9 mouse cellular contexts compared by ENCODE assay signal in genomic region chr13:112770528-112771328, GRCm38 (mm10). TPM values are rescaled to one million over a fixed set of nuclear protein-coding genes. Genes with fewer than 3 reads are reported as not detected.
DNase-seq lines count a peak whose midpoint lies in the region; ATAC-seq and TF ChIP-seq lines count a peak whose summit lies in the region.
"Had no signal": no experiment of that assay in that cellular context is flagged by ENCODE, and none has a peak within 500 bp of the region (broad histone marks: within the 10 kb centered on the region; RNA-seq: fewer than 3 reads in every experiment).

No protein-coding gene starts in this region.

- DNase-seq in gastrocnemius, adult 2 months = peak; percentile 70
- no peak for DNase-seq in gastrocnemius, postnatal 10 days
- DNase-seq in adipocyte (ENCODE audit: low spot score) = peak; percentile 72
- DNase-seq in lung, embryonic 14.5 days = peak; percentile 87
- DNase-seq in T-cell, adult 2 months (ENCODE audit: low spot score) = no peak
- DNase-seq in left cerebral cortex, adult 8-10 months (ENCODE audit: low spot score in 2 of 2) = no peak

- peak overlapping the region; percentile 93 for H3K27ac ChIP-seq in gastrocnemius, adult 2 months
- peak overlapping the region; percentile 64 for H3K27ac ChIP-seq in heart, embryonic 13.5 days (replicated peaks)
- peak overlapping the region; percentile 72 for H3K27ac ChIP-seq in lung, embryonic 14.5 days (ENCODE audit: low read depth)
- H3K27ac ChIP-seq in stomach, embryonic 14.5 days (ENCODE audit: low read length) = peak overlapping the region; percentile 29

- 0 out of 2 replicates have a peak, but pooled peaks cover 3% of the 10 kb centered on the region for H3K36me3 ChIP-seq in heart, embryonic 13.5 days
- H3K36me3 ChIP-seq in lung, embryonic 14.5 days (ENCODE audit: insufficient read depth) = no peaks in the 10 kb centered on the region
- H3K36me3 ChIP-seq in stomach, embryonic 14.5 days (ENCODE audit: control insufficient read depth, insufficient read depth, low read length) = no peaks in the 10 kb centered on the region
- H3K36me3 ChIP-seq: G1E had no signal

- no peak for ATAC-seq in heart, embryonic 13.5 days (ENCODE audit: extremely low read depth, insufficient number of reproducible peaks, low FRiP score, low TSS enrichment)
- ATAC-seq in lung, embryonic 14.5 days (ENCODE audit: insufficient read depth) = peak; percentile 73
- ATAC-seq in stomach, embryonic 14.5 days (ENCODE audit: insufficient number of reproducible peaks, insufficient read depth, low FRiP score, low read depth) = peak; percentile 75; the same call in 1 of the 2 replicates

- 36% methylated on average over 11 of the region's 11 CpGs for WGBS in heart, embryonic 13.5 days
- 23% methylated on average over 11 of the region's 11 CpGs for WGBS in lung, embryonic 14.5 days
- WGBS in stomach, embryonic 14.5 days = 27% methylated on average over 11 of the region's 11 CpGs

- no peak for TF ChIP-seq CTCF in gastrocnemius, adult 2 months (IDR thresholded peaks at IDR 0.05)
- no peak for TF ChIP-seq CTCF in lung, embryonic 14.5 days (IDR thresholded peaks at IDR 0.05; ENCODE audit: low read depth)

- peak overlapping the region; percentile 54 for H3K4me3 ChIP-seq in gastrocnemius, adult 2 months
- H3K4me3 ChIP-seq in heart, embryonic 13.5 days = no peak overlapping the region
- H3K4me3 ChIP-seq in lung, embryonic 14.5 days (ENCODE audit: low read depth, low read length) = no peak overlapping the region
- no peak overlapping the region for H3K4me3 ChIP-seq in stomach, embryonic 14.5 days (ENCODE audit: low read depth, low read length)

- peaks cover 23% of the 10 kb centered on the region for H3K4me1 ChIP-seq in heart, embryonic 13.5 days
- peaks cover 8% of the 10 kb centered on the region; the same call in 1 of the 2 replicates for H3K4me1 ChIP-seq in lung, embryonic 14.5 days (ENCODE audit: insufficient read depth)
- H3K4me1 ChIP-seq in stomach, embryonic 14.5 days (ENCODE audit: control insufficient read depth, insufficient read depth, low read length) = peaks cover 11% of the 10 kb centered on the region; the same call in 1 of the 2 replicates

- peaks cover 18% of the 10 kb centered on the region for H3K9me3 ChIP-seq in heart, embryonic 13.5 days
- peaks cover 13% of the 10 kb centered on the region for H3K9me3 ChIP-seq in lung, embryonic 14.5 days (ENCODE audit: low read depth, low read length)
- peaks cover 10% of the 10 kb centered on the region for H3K9me3 ChIP-seq in stomach, embryonic 14.5 days (ENCODE audit: control insufficient read depth, low read depth, low read length)
- H3K9me3 ChIP-seq: G1E had no signal

- H3K9ac ChIP-seq in heart, embryonic 13.5 days = 0 out of 2 replicates have a peak overlapping the region, but pooled peaks have one; percentile 0
- no peak overlapping the region for H3K9ac ChIP-seq in lung, embryonic 14.5 days
- no peak overlapping the region for H3K9ac ChIP-seq in stomach, embryonic 14.5 days (replicated peaks; ENCODE audit: low read depth, low read length)

- peak overlapping the region; percentile 41 for H3K4me2 ChIP-seq in heart, embryonic 13.5 days
- H3K4me2 ChIP-seq in lung, embryonic 14.5 days = peak overlapping the region; percentile 36; the same call in 1 of the 2 replicates
- H3K4me2 ChIP-seq in stomach, embryonic 14.5 days (replicated peaks; ENCODE audit: low read depth, low read length) = no peak overlapping the region

- H3K27me3 ChIP-seq in heart, embryonic 13.5 days (replicated peaks) = no peaks in the 10 kb centered on the region
- no peaks in the 10 kb centered on the region for H3K27me3 ChIP-seq in lung, embryonic 14.5 days (ENCODE audit: insufficient read depth, low read length)
- H3K27me3 ChIP-seq in stomach, embryonic 14.5 days (ENCODE audit: control insufficient read depth, insufficient read depth, low read length) = no peaks in the 10 kb centered on the region

- intact Hi-C loops in gastrocnemius, adult 2 months (cut with DNase I) = no loop called here

RNA-seq across cellular contexts. Expression of gene Plpp1, which starts 29.9 kb away (rescaled TPM):
- total RNA-seq in gastrocnemius, adult 2 months (2021) = 10 to 100 TPM; 35.6 to 49.4 TPM
- 10 to 100 TPM; 78.3 to 89.9 TPM for total RNA-seq in gastrocnemius, postnatal 10 days (2021)
- polyA plus RNA-seq in heart, embryonic 13.5 days (2015; fragmentation: Nextera tagmentation; extraction: Ambion mirVana) = 49.9 and 54.1 TPM in 2 replicates
- 52.7 and 58.5 TPM in 2 replicates for polyA plus RNA-seq in lung, embryonic 14.5 days (2014; fragmentation: Nextera tagmentation; extraction: Ambion mirVana)
- 97.1 and 98.9 TPM in 2 replicates for polyA plus RNA-seq in stomach, embryonic 14.5 days (2014; fragmentation: Nextera tagmentation; extraction: Ambion mirVana)
- total RNA-seq in left cerebral cortex, adult 8-10 months (2022) = 10 to 100 TPM; 28.5 to 32.2 (median 29.3) TPM

Comparison
In these comparisons a context has a peak if more than half of its experiments do, and no peak if none do; other contexts are left out.
1. DNase-seq: peak in gastrocnemius, adult 2 months (single experiment), adipocyte (single experiment) and lung, embryonic 14.5 days (single experiment); none in gastrocnemius, postnatal 10 days (single experiment), T-cell, adult 2 months (single experiment) and left cerebral cortex, adult 8-10 months (0 of 2).
2. H3K27ac ChIP-seq: peak in every context shown above with its lines; median percentile 93 in gastrocnemius, adult 2 months; 72 in lung, embryonic 14.5 days; 64 in heart, embryonic 13.5 days; 29 in stomach, embryonic 14.5 days.